Mouse (Mus musculus) retina, postnatal 7 days (tissue): Measurements from ENCODE around the gene Utf1.

ENCODE experiments used
- DNase-seq: peaks from one replicate; pipeline ENCODE4 v3.0.0-alpha.2; 2012; ENCODE audit warnings: low read depth, low spot score

The Utf1 gene

DNA sequence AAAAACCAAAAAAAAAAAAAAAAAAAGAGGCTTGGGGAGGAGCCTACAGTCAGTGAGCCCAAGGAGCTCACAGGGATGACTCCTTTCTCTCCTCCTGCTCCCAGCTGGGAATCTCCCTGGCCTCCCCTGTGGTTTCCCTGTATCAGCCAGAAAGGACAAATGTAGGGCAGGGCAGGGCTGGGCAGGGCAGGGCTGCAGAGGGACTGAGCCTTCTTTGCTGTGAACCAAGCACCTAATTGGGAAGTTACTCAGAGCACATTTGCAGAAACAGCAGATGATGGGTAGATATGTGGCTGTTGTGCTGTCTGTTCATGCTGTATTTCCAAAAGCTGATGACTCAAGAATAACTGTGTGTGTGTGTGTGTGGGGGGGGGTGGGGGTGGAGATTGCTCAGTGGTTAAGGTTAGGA, 29.3 kb downstream of the Utf1 start:
- no peak for DNase-seq

DNA sequence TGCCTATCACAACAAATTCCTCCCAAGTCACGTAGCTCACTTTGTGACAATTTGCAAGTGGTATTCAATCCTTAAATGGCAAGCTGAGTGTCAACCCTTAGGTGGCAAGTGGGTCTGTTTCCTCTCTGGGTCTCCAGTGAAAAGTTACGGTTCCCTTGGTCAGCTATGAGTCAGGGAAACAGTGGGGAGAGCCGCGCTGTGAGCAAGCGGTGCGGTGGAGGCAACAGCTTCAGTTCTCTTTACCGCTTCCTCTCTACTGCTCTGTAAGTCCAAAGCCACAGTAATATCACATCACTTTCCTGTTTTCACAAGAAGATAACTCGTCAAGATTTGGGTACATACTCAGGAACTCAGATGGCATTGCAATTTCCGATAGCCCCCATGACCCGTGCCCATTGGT, 30.7 kb downstream of the Utf1 start:
- no peak for DNase-seq

DNA sequence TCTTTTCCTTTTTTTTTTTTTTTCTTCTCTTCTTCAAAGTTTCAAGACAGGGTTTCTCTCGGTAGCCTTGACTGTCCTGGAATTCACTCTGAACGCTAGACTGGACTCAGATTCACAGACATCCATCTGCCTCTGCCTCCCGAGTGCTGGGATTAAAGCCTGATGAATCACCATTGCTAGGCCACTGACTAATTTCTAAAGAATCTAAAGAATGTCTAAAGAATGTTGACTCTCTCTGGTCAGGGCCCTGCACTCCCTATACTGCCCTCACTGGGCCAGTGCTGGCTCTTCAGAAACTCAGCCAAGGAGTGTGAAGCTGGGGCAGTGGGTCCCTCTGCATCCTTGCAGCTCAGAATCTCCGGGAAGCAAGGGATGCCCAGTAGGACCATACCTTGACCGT, 31.9 kb downstream of the Utf1 start:
- no peak for DNase-seq

DNA sequence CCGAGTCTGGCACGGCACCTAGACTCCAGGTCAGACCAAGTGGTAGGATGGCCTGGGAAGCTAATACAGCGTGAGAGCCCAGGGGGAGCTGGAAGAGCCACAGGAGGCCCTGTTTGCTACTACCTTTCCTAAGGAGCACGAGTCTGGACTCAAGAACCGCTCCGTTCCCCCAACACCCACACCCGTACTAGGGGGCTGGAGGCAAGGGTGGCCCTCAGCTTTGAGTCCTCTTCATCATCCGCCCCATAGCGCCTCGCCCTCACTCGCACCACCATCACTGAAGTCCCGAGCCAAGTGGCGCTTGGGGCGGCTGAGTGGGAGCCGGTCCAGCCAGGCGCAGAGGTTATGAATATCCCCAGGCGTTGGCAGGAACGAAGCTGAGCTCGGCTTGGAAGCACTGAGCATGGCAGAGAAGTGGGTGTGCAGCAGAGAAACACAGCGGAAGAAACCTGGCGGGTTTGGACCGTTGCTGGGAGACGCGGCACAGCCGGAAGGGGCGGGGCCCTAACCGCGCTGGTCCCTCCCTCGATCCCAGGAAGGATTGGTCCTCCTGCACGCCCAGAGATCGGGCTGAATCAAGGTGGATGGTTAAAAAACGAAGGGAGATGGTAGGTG, 34.8 kb downstream of the Utf1 start, which contains the start of gene 6430531B16Rik:
TSS of gene 6430531B16Rik (minus strand) at position 478 of the 615 bp plus-strand sequence.
- peak; percentile 52 for DNase-seq

DNA sequence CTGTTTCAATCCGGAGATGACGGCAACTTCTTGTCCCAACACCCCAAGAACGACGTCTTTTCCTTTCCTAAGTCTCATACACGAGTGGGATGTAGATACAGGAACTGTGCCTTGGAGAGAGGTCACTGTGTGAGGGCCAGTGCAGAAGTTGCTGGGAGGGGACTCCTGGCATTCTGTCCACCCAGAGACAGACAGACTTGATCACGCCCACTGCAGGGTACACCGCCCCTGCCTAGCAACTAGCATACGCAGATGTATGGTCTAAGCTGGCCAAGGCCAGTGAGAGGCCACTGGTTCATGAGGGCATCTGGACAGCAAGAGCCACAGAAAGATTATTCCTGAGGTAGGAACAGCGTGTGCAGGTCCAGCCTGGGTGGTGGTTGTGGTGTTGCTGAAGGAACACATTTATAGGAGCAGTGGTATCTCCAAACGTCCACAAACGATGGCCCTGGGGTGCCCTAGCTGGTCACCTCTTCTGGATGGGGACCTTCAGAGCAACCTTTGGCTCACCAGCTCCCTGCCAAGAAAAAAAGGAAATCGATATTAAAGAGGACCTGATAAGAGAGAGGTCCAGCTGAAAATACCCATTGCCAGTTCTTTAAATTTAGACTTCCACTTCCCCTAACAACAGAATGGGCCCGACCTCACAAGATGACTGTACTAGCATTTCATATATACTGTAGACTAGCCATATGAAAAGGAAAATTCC, 35.6 kb downstream of the Utf1 start:
- DNase-seq = no peak

DNA sequence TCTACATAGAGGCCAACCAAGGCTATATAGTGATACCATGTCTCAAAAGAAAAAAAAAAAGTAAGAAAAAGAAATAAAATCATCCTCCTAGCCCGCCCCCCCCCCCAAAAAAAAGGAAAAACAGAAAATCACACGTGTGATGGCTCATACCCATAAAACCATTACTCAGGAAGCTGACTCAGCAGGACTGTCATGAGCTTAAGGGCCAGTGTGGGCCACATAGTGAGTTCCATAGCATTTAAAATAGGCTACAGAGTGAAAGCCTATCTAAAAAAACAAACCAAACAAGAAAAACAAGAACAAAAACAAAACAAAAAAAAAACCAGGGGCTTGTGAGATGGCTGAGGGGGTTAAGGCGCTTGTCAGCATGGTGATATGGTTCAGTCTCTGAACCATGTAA, 37.2 kb downstream of the Utf1 start:
- DNase-seq = no peak

DNA sequence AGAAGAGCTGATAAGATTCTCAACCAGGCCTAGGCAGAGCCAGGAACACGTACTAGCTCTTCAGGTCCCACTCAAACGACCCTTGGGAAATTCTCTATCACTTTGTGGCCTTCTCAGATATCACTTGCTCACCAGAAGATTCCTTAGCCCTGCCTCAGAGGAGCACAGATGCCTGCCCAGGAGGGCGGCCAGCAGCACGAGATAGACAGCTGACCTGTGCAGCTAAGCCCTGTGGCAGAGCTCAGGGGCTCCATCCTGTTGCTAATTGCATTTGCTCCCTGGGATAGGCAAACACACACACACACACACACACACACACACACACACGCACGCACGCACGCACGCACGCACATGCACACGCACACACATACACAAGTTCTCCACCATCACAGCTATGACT, 38.5 kb downstream of the Utf1 start:
- DNase-seq = no peak

DNA sequence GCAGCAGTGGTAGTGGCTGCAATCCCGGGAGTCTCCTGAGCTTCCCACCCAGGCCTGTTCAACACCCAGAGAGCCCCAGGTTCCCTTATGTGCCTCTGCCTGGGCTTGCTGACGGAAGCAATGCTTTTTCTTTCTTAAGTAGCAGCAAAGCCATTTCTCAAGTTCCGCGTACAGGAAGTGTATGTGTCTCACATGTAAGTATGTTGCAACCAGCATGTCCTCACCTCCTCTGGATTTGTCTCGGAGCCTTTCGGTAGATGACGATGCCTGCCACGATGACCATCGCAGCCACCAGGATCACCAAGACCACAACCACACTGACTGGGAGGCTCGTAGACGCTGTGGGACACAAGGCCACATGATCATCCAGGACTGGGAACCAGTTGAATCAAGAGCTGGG, 40.9 kb downstream of the Utf1 start:
- DNase-seq = no peak

DNA sequence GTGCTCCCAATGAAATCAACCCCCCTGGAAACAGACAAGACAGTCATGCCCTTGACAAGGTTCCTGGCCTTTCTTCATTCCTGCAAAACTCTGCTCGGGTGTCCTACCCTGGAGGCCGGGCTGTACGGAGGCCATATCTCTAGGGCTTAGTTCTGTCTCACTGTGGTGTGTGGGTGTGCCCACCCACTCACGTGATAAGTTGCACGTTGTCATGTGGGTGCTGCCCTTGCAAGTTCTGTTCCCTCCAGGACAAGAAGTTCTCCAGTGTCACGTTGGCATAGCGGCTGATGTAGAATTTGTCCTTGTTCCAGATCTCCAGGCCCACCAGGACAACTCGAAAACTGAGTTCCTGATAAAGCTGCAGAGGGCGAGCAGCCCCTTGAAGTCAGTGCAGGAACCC, 44.7 kb downstream of the Utf1 start:
- DNase-seq = no peak

DNA sequence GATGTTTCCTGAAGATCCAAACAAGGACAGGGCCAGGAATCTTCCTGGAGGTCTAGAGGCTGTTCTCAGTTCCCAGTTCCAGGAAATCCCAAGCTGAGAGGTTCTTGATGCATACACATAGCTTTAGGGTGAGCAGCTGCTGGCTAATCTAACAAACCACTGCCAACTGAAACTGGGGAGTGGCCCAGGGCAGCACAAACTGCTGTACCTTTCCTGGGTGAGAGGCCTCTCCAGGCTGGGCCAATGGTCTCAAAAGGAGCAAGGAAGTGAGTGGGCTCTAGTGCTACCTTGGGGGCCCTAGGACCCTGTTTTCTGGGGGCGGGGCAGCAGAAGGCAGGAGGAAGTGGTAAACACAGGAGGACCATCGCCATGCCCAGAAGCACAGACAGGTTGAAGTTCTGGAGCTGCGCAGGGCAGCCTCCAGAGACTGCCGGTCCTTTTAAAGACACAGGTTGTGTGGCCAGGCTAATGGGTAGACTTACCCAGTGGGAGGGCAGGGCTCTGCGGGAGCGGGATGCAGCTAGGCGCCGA, 47.3 kb downstream of the Utf1 start:
- no peak for DNase-seq

DNA sequence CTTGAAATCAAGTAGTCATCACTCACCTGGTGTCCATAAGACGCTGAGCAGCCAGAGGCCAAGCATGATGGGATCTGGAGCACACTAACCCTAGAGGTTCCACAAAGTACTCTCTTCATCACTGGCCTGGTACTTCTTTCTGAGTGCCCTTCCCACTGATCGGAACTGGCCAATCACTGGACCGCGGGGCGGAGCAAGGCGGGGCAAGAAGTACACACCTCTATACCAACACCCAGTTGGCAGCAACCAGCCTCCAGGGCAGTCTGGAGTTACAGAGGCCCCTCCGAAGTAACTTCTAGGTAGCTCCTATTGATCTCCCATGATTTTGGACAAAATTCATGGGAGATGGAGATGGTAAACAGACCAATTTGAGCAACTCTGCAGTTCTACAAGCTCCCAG, 48.8 kb downstream of the Utf1 start, which contains the start of gene Adam8:
TSS of gene Adam8 (minus strand) at position 157 of the 400 bp plus-strand sequence.
- no peak for DNase-seq

DNA sequence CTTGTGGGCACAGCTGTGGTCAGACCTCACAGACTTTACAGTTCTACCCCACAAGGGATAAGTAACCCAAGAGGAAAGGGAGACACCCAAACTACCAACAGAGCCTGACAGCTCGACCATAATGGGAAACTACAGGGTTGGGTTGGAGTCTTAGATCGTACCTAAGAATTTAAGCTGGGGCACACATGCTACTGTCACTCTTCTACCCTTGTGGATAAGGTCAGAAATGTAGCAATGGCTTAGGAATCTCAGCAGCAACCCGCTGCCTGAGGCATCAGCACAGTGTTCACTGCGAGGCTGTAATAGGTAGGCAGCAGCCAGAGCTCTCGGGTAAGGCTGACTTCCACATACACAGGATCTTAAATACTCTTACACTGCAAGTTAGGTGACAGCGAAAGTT, 49.9 kb downstream of the Utf1 start:
- no peak for DNase-seq

DNA sequence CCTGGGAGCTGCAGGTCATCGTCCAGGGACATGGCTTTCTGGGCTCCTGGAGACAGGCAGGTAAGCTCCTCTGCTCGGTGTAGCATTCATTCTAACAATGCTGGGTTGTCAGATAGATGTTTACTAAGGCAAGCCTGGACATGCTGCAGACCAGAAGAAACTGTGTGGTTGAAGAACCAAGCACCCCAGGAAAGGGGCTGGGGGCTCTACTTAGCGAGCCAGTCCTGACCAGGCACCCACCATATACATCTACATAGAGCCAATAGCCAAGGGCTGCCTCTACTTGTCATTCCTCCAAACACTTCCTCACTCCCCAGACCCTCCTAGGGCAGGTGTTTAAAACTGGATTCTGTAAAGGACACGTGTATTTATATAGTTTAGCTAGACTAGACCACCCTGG, 50.6 kb downstream of the Utf1 start:
- no peak for DNase-seq

DNA sequence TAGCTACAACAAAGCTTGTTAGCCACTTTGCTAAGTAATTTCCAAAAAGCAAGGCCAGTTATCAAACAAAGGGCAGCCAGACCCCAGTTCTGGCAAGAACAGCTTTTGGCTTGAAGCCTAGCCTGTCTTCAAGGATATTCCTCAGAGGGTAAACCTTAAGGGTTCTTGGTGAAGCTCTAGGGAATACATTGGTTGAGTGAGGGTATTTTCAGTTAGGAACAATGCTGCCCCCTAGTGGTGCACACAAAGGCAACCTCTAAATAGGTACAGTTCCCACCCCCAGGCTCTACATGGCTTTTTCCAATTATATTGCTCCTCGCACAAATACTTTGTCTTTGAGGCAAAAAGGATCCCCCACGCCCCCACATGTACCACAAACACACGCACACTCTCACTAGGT, 51.1 kb downstream of the Utf1 start:
- peak; percentile 43 for DNase-seq
